Mouse (Mus musculus) B cell, adult 2 months (primary cell): ENCODE data around the gene Hddc3.
"Not testable (repeated sequence)": the region's sequence is repeated elsewhere in the genome, so short reads cannot be mapped to it uniquely, and the experiment has no call there.

Experiments used
- DNase-seq, 2 experiments: peaks; one replicate each; pipeline ENCODE4 v3.0.0; 2022

Hddc3 gene

GRCm38 (mm10) chr7:80371041-80371751 is 28.3 kb downstream of the Hddc3 start, which contains the start of gene Man2a2:
Gene Man2a2, minus strand, starts transcription at chr7:80371375.
- peak; percentile 85 to 87 for DNase-seq

GRCm38 (mm10) chr7:80372166-80372565 is 29.3 kb downstream of the Hddc3 start:
- no peak for DNase-seq

GRCm38 (mm10) chr7:80372667-80373066 is 29.8 kb downstream of the Hddc3 start:
- DNase-seq: no peak

GRCm38 (mm10) chr7:80373352-80373751 is 30.4 kb downstream of the Hddc3 start:
- no peak for DNase-seq

- peak; percentile 48 to 49 for DNase-seq
Observed at GRCm38 (mm10) chr7:80373850-80374249, 30.9 kb downstream of the Hddc3 start.

GRCm38 (mm10) chr7:80374280-80374679 is 31.4 kb downstream of the Hddc3 start:
- DNase-seq: no peak

GRCm38 (mm10) chr7:80374733-80375132 is 31.8 kb downstream of the Hddc3 start:
- no peak for DNase-seq

- DNase-seq: peak in 1 of 2 experiments; percentile 12
Observed at GRCm38 (mm10) chr7:80375376-80376039, 32.6 kb downstream of the Hddc3 start.

GRCm38 (mm10) chr7:80376192-80376591 is 33.3 kb downstream of the Hddc3 start:
- DNase-seq: no peak

- peak; percentile 84 to 86 for DNase-seq
Observed at GRCm38 (mm10) chr7:80377471-80377870, 34.6 kb downstream of the Hddc3 start.

- peak; percentile 59 to 67 for DNase-seq
Observed at GRCm38 (mm10) chr7:80379531-80379930, 36.6 kb downstream of the Hddc3 start.

GRCm38 (mm10) chr7:80382919-80383318 is 40.0 kb downstream of the Hddc3 start:
- no peak for DNase-seq

GRCm38 (mm10) chr7:80386235-80386930 is 43.5 kb downstream of the Hddc3 start:
- DNase-seq: peak; percentile 93 to 94

- peak in 1 of 2 experiments; percentile 39 for DNase-seq
Observed at GRCm38 (mm10) chr7:80387033-80387632, 44.2 kb downstream of the Hddc3 start.

- peak; percentile 56 to 61 for DNase-seq
Observed at GRCm38 (mm10) chr7:80387633-80388543, 45.0 kb downstream of the Hddc3 start, which contains the start of gene Fes. Gene Fes, minus strand, starts transcription at chr7:80387946.

- DNase-seq: no peak
Observed at GRCm38 (mm10) chr7:80392119-80392518, 49.2 kb downstream of the Hddc3 start.

- no peak for DNase-seq
Observed at GRCm38 (mm10) chr7:80394600-80394999, 51.7 kb downstream of the Hddc3 start.

- not testable (repeated sequence) for DNase-seq
Observed at GRCm38 (mm10) chr7:80396427-80396826, 53.5 kb downstream of the Hddc3 start.

- DNase-seq: no peak
Observed at GRCm38 (mm10) chr7:80397986-80398385, 55.1 kb downstream of the Hddc3 start.

- no peak for DNase-seq
Observed at GRCm38 (mm10) chr7:80398654-80399444, 55.9 kb downstream of the Hddc3 start.

GRCm38 (mm10) chr7:80400099-80400498 is 57.2 kb downstream of the Hddc3 start:
- no peak for DNase-seq
